Mouse (Mus musculus) myocyte (in vitro differentiated cells): ENCODE data around the gene Gm17409. TPM values are rescaled to one million over a fixed set of nuclear protein-coding genes. Genes with fewer than 3 reads are reported as not detected.

Experiments
- H3K27me3 ChIP-seq: one replicate; pipeline ENCODE4 v1.6.1; 2011; ENCODE audit not compliant: control insufficient read depth, insufficient read depth, insufficient read length
- H3K36me3 ChIP-seq: one replicate; pipeline ENCODE4 v1.6.1; 2011; ENCODE audit not compliant: control insufficient read depth, insufficient read depth
- H3K4me2 ChIP-seq: one replicate; pipeline ENCODE4 v1.6.1; 2011; ENCODE audit warnings: low read depth, control low read depth
- H3K4me3 ChIP-seq: one replicate; pipeline ENCODE4 v1.5.1; 2011; ENCODE audit warnings: mild to moderate bottlenecking, control low read depth, moderate library complexity
- H3K79me2 ChIP-seq: one replicate; pipeline ENCODE4 v1.6.1; 2011; ENCODE audit not compliant: control insufficient read depth, insufficient read depth
- H3ac ChIP-seq: one replicate; pipeline ENCODE4 v1.6.1; 2011; ENCODE audit not compliant: control insufficient read depth, insufficient read length
- CEBPB ChIP-seq: IDR thresholded peaks from 2 replicates; pipeline ENCODE4 v1.6.1; 2011; ENCODE audit warnings: mild to moderate bottlenecking, moderate library complexity; ENCODE audit not compliant: poor library complexity, insufficient read depth, severe bottlenecking
- E2F4 ChIP-seq: IDR thresholded peaks from one replicate; pipeline ENCODE4 v1.6.1; 2011; ENCODE audit warnings: mild to moderate bottlenecking, control low read depth, moderate library complexity; ENCODE audit not compliant: insufficient read depth
- MAX ChIP-seq: IDR thresholded peaks from one replicate; pipeline ENCODE4 v1.6.1; 2011; ENCODE audit warnings: low read depth, mild to moderate bottlenecking, control low read depth
- MYOD1 ChIP-seq, 3 experiments: IDR thresholded peaks; one replicate each; pipeline ENCODE4 v1.6.1; 2011; ENCODE audit warnings: control low read depth in 2 of 3, low read depth in 2 of 3, mild to moderate bottlenecking in 2 of 3, moderate library complexity in 1 of 3; ENCODE audit not compliant: insufficient read length in 2 of 3, control insufficient read depth in 1 of 3
- MYOG ChIP-seq, 3 experiments: IDR thresholded peaks; one replicate each; pipeline ENCODE4 v1.6.1; 2011; ENCODE audit warnings: control low read depth in 2 of 3, low read depth in 2 of 3, mild to moderate bottlenecking in 2 of 3; ENCODE audit not compliant: insufficient read length in 2 of 3, control insufficient read depth in 1 of 3, insufficient read depth in 1 of 3
- POLR2A ChIP-seq: IDR thresholded peaks from one replicate; pipeline ENCODE4 v1.6.1; 2011; ENCODE audit warnings: low read depth, mild to moderate bottlenecking, control low read depth, moderate library complexity; ENCODE audit not compliant: insufficient read length
- POLR2AphosphoS2 ChIP-seq: IDR thresholded peaks from one replicate; pipeline ENCODE4 v1.6.1; 2011; ENCODE audit warnings: low read depth, control low read depth; ENCODE audit not compliant: insufficient read length
- REST ChIP-seq: IDR thresholded peaks from one replicate; pipeline ENCODE4 v1.6.1; 2011; ENCODE audit warnings: mild to moderate bottlenecking, control low read depth, moderate library complexity; ENCODE audit not compliant: insufficient read depth, insufficient read length
- SRF ChIP-seq: IDR thresholded peaks from one replicate; pipeline ENCODE4 v1.6.1; 2011; ENCODE audit warnings: low read depth; ENCODE audit not compliant: control insufficient read depth, insufficient read length
- TCF12 ChIP-seq: IDR thresholded peaks from one replicate; pipeline ENCODE4 v1.6.1; 2011; ENCODE audit warnings: mild to moderate bottlenecking, control low read depth; ENCODE audit not compliant: poor library complexity, insufficient read depth, severe bottlenecking
- TCF3 ChIP-seq: IDR thresholded peaks from one replicate; pipeline ENCODE4 v1.6.1; 2011; ENCODE audit warnings: low read depth, control low read depth; ENCODE audit not compliant: insufficient read length
- USF1 ChIP-seq: IDR thresholded peaks from one replicate; pipeline ENCODE4 v1.6.1; 2011; ENCODE audit warnings: low read depth, mild to moderate bottlenecking, control low read depth, moderate library complexity
- polyA plus RNA-seq: library from polyadenylated mRNA; unstranded; fragments of >200 nt; fragmentation: generic; extraction: Trizol; gene quantifications from one replicate; pipeline ENCODE4 v1.2.1, GENCODE M21; 2012; ENCODE audit warnings: missing spikeins

The Gm17409 gene
- polyA plus RNA-seq, 1 experiment, result not detected

DNA sequence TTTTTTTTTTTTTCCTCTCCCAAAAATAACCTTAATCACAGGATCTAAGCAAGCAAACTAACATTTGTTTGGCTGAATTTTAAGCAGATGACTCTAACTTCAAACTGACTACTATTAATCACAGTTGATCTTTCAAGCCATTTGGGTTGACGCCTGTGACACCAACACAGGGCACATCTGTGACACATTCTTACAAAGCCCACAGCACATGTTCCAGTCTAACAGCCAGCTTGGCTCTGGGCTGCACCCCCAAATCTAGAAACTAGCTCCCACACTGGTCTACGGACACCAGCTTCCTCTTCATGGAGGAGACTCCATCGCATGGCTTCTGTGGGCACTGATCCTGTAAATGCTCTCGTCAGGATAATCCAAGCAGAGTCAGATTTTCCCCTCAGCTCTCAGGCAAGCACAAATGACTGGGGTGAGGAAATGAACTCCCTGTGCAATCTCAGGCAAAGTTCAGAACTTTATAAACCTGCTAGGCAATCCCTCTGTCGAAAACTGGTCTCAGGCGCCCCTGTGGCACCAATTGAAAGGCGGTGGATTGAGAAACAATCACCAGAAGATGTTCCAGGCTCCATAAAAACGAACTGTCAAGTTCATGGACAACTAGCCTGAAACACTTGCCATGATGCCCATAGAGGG, 13.0 kb upstream of the Gm17409 start:
- Histone ChIP-seq H3ac (no peak overlapping the region), H3K4me2 (peak overlapping the region; percentile 25), H3K79me2 (peaks cover 2% of the 10 kb centered on the region), H3K27me3 (no peaks in the 10 kb centered on the region), H3K36me3 (peaks cover 32% of the 10 kb centered on the region), H3K4me3 (no peak overlapping the region)
- peak; percentile 11 for TF ChIP-seq TCF12
- no peak for TF ChIP-seq USF1
- TF ChIP-seq REST, result no peak
- TF ChIP-seq TCF3, result peak; percentile 3
- TF ChIP-seq CEBPB, result no peak
- TF ChIP-seq SRF, result no peak
- no peak for TF ChIP-seq POLR2A
- TF ChIP-seq MYOD1 (IDR thresholded peaks at IDR 0.05; ENCODE audit: control insufficient read depth in 1 of 3, insufficient read length in 2 of 3, low read depth in 2 of 3), result peak in 2 of 3 experiments; percentile 33 to 70
- no peak for TF ChIP-seq E2F4
- no peak for TF ChIP-seq POLR2AphosphoS2
- peak in 2 of 3 experiments; percentile 40 to 49 for TF ChIP-seq MYOG (IDR thresholded peaks at IDR 0.05; ENCODE audit: control insufficient read depth in 1 of 3, insufficient read depth in 1 of 3, insufficient read length in 2 of 3, low read depth in 2 of 3)
- no peak for TF ChIP-seq MAX

DNA sequence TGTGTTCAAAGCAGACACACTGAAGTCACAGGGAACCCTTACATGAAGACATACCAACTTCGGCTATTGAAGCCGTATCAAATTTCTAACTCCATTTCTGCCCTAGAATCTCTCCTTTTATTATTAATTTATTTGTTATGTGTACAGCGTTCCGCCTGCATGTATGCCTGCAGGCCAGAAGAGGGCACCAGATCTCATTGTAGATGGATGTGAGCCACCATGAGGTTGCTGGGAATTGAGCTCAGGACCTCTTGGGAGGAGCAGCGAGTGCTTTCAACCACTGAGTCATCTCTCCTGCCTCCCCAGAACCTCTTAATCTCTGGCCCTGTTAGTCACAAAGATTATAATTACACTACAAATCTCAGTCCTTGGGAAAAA, 12.4 kb upstream of the Gm17409 start:
- Histone ChIP-seq H3ac (no peak overlapping the region), H3K36me3 (peaks cover 32% of the 10 kb centered on the region), H3K79me2 (no peaks in the 10 kb centered on the region), H3K27me3 (no peaks in the 10 kb centered on the region), H3K4me3 (no peak overlapping the region), H3K4me2 (peak overlapping the region; percentile 25)
- TF ChIP-seq SRF, result no peak
- TF ChIP-seq TCF3, result no peak
- no peak for TF ChIP-seq POLR2AphosphoS2
- TF ChIP-seq REST, result no peak
- no peak for TF ChIP-seq CEBPB
- TF ChIP-seq MAX, result no peak
- TF ChIP-seq MYOD1 (IDR thresholded peaks at IDR 0.05; ENCODE audit: control insufficient read depth in 1 of 3, insufficient read length in 2 of 3, low read depth in 2 of 3), result no peak
- no peak for TF ChIP-seq USF1
- no peak for TF ChIP-seq POLR2A
- TF ChIP-seq MYOG (IDR thresholded peaks at IDR 0.05; ENCODE audit: control insufficient read depth in 1 of 3, insufficient read depth in 1 of 3, insufficient read length in 2 of 3, low read depth in 2 of 3), result no peak
- TF ChIP-seq E2F4, result no peak
- TF ChIP-seq TCF12, result no peak

DNA sequence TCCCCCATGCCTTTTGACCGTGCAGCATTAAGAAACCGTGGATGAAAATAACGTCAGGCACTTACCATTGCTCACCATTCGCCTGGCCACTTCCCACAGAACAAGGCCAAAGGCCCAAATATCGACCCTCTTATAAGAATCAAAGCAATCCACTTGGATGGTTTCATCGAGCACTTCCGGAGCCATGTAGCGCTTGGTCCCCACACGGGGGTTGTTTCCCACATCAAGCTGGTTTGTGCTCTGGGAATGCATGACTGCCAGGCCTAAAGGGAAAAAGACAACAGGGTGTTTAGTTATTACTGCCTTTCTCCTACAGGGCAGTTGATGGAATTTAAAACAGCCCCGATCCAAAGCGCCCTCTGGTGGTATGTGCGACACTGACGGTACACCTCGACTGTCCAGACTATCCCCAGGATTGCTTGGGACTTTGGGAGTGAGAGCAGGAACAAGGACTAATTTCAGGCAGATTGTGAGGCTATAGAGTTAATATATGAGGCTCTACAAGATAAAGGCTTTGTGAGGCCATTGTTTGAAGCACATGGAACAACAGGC, 11.0 kb upstream of the Gm17409 start:
- peaks cover 40% of the 10 kb centered on the region for H3K36me3 ChIP-seq
- H3K4me2 ChIP-seq, result no peak overlapping the region
- H3K4me3 ChIP-seq, result no peak overlapping the region
- no peak overlapping the region for H3ac ChIP-seq
- no peaks in the 10 kb centered on the region for H3K79me2 ChIP-seq
- H3K27me3 ChIP-seq, result no peaks in the 10 kb centered on the region
- TF ChIP-seq POLR2AphosphoS2 (no peak), MYOG (IDR thresholded peaks at IDR 0.05; ENCODE audit: control insufficient read depth in 1 of 3, insufficient read depth in 1 of 3, insufficient read length in 2 of 3, low read depth in 2 of 3) (no peak), USF1 (no peak), E2F4 (no peak), TCF12 (no peak), MYOD1 (IDR thresholded peaks at IDR 0.05; ENCODE audit: control insufficient read depth in 1 of 3, insufficient read length in 2 of 3, low read depth in 2 of 3) (no peak), CEBPB (no peak), TCF3 (no peak), SRF (no peak), MAX (no peak), REST (no peak), POLR2A (no peak)

DNA sequence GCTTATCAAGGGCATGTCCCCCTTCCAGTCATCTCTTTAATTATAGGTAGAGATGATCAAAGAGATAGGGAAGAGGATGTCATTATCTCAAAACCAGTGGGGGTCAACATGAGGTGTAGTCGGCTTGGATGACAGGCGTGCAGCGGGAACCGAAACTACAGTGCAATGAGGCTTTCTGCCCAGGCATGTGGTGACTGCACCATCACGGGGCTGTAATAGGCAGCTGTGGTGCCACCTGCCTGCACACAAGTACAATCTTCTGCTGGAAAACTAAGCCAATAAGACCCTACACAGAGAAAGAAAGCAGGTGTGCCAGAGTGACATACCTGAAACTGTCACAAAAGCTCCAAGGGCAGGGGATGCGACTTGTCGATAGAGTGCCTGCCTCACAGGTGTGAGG, 374 bp downstream of the Gm17409 start:
- no peak overlapping the region for H3ac ChIP-seq
- TF ChIP-seq TCF12, result no peak
- no peak for TF ChIP-seq E2F4
- TF ChIP-seq TCF3, result no peak
- no peak for TF ChIP-seq MAX
- no peaks in the 10 kb centered on the region for H3K79me2 ChIP-seq
- H3K4me2 ChIP-seq, result no peak overlapping the region
- H3K27me3 ChIP-seq, result no peaks in the 10 kb centered on the region
- no peak overlapping the region for H3K4me3 ChIP-seq
- H3K36me3 ChIP-seq, result peaks cover 45% of the 10 kb centered on the region

DNA sequence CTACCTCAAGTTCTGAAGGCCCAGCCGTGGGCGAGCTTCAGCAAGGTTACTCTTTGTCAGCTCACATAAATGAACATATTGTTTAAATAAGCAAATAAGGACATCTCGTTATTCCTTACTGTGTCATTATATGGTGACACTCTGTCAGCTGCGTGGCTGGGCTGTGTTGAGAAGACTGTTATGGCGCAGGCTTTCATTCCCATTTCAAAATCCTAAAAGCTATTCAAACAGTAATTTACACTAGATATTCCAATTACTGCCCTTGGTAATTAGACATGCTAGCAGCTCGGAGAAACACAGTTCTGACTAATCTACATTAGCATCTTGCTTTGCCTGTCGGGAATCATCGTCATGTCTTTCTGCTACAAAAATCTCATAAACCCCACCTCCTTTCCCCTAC, 5.7 kb downstream of the Gm17409 start:
- H3K79me2 ChIP-seq, result peaks cover 8% of the 10 kb centered on the region

More for the DNA sequence above, 5.7 kb downstream of the Gm17409 start:
- TF ChIP-seq MYOD1 (IDR thresholded peaks at IDR 0.05; ENCODE audit: control insufficient read depth in 1 of 3, insufficient read length in 2 of 3, low read depth in 2 of 3) (no peak), MAX (no peak), E2F4 (no peak), SRF (no peak), TCF12 (no peak), TCF3 (no peak), POLR2A (no peak), CEBPB (no peak), USF1 (no peak), REST (no peak), MYOG (IDR thresholded peaks at IDR 0.05; ENCODE audit: control insufficient read depth in 1 of 3, insufficient read depth in 1 of 3, insufficient read length in 2 of 3, low read depth in 2 of 3) (no peak), POLR2AphosphoS2 (no peak)
- peaks cover 41% of the 10 kb centered on the region for H3K36me3 ChIP-seq
- no peak overlapping the region for H3K4me2 ChIP-seq
- H3K27me3 ChIP-seq, result no peaks in the 10 kb centered on the region
- H3K4me3 ChIP-seq, result no peak overlapping the region
- H3ac ChIP-seq, result no peak overlapping the region
